Comparison of ENCODE assay signal across 15 mouse cellular contexts in the genomic region with DNA sequence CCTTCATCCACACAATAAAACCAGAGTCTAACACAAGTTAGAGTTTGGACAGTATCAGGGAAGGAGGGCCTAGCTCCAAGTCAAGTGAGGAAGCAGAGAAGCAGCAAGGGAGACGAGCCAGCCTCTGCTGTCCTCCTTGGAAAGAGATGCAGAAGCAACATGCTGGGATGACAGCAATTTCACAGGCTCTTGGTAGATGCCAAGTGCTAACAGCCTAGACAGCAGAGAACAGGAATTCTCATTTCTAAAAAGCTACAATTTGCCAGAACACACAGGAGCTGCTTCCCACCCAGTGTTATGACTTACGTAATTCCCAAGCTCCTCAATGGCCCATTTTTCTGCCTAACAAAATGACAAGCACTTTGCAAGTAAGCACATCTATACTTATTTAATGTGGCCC.
DNase-seq lines count a peak whose midpoint lies in the region; ATAC-seq and TF ChIP-seq lines count a peak whose summit lies in the region.
"Had no signal": no experiment of that assay in that cellular context is flagged by ENCODE, and none has a peak within 500 bp of the region (broad histone marks: within the 10 kb centered on the region; RNA-seq: fewer than 3 reads in every experiment).

No protein-coding gene starts in this region.

- no peak for TF ChIP-seq CTCF in brain, embryonic 14.5 days (IDR thresholded peaks at IDR 0.05; ENCODE audit: borderline replicate concordance, extremely low read depth, insufficient read depth, insufficient read length)

- 80% methylated on average over 2 of the region's 2 CpGs for WGBS in forebrain, embryonic 13.5 days
- 85% methylated on average over 2 of the region's 2 CpGs for WGBS in forebrain, embryonic 10.5 days

- no peak for DNase-seq in forebrain, embryonic 10.5 days (ENCODE audit: extremely low spot score, low spot score)
- DNase-seq in brain, embryonic 14.5 days (ENCODE audit: low read depth) = peak; percentile 40
- peak; percentile 11 to 16 for DNase-seq in cerebellum, postnatal 36 days
- peak; percentile 42 to 53 for DNase-seq in left cerebral cortex, adult 9 months (ENCODE audit: low spot score in 2 of 2)
- no peak for DNase-seq in urinary bladder, postnatal 36 days (ENCODE audit: low spot score in 2 of 2)
- no peak for DNase-seq in thymus, postnatal 10 days (ENCODE audit: low spot score in 2 of 2)
- no peak for DNase-seq in heart, postnatal 36 days
- DNase-seq: adrenal gland, postnatal 36 days; gastrocnemius, postnatal 10 days; kidney, adult 2 months; midbrain, embryonic 14.5 days; thymus, adult 2 months had no signal

- ATAC-seq in forebrain, embryonic 13.5 days = peak; percentile 61; the same call in 1 of the 2 replicates

- no peaks in the 10 kb centered on the region for H3K4me1 ChIP-seq in forebrain, embryonic 13.5 days
- H3K4me1 ChIP-seq in forebrain, embryonic 10.5 days = no peaks in the 10 kb centered on the region
- H3K4me1 ChIP-seq: heart, embryonic 13.5 days; hindbrain, embryonic 15.5 days had no signal

- H3K27ac ChIP-seq in forebrain, embryonic 13.5 days = no peak overlapping the region
- H3K27ac ChIP-seq in forebrain, embryonic 10.5 days = no peak overlapping the region
- H3K27ac ChIP-seq: heart, embryonic 13.5 days; hindbrain, embryonic 15.5 days had no signal

- H3K27me3 ChIP-seq in forebrain, embryonic 13.5 days = no peaks in the 10 kb centered on the region
- no peaks in the 10 kb centered on the region for H3K27me3 ChIP-seq in forebrain, embryonic 10.5 days (ENCODE audit: poor library complexity, severe bottlenecking)
- H3K27me3 ChIP-seq: heart, embryonic 13.5 days; hindbrain, embryonic 15.5 days had no signal

- no peak overlapping the region for H3K9ac ChIP-seq in forebrain, embryonic 13.5 days
- H3K9ac ChIP-seq: heart, embryonic 13.5 days; hindbrain, embryonic 15.5 days had no signal

- TF ChIP-seq POLR2A in brain, embryonic 14.5 days (IDR thresholded peaks at IDR 0.05; ENCODE audit: borderline replicate concordance, extremely low read depth, insufficient read depth, insufficient read length, poor library complexity, severe bottlenecking) = no peak

- no peak overlapping the region for H3K4me2 ChIP-seq in forebrain, embryonic 13.5 days
- H3K4me2 ChIP-seq: heart, embryonic 13.5 days; hindbrain, embryonic 15.5 days had no signal

- no peak overlapping the region for H3K4me3 ChIP-seq in forebrain, embryonic 13.5 days
- H3K4me3 ChIP-seq in forebrain, embryonic 10.5 days = no peak overlapping the region
- H3K4me3 ChIP-seq: heart, embryonic 13.5 days; hindbrain, embryonic 15.5 days had no signal

- H3K36me3 ChIP-seq in forebrain, embryonic 13.5 days (ENCODE audit: poor library complexity, severe bottlenecking) = no peaks in the 10 kb centered on the region
- no peaks in the 10 kb centered on the region for H3K36me3 ChIP-seq in forebrain, embryonic 10.5 days (replicated peaks)
- H3K36me3 ChIP-seq: heart, embryonic 13.5 days; hindbrain, embryonic 15.5 days had no signal

- H3K9me3 ChIP-seq in forebrain, embryonic 13.5 days (replicated peaks) = no peaks in the 10 kb centered on the region
- H3K9me3 ChIP-seq in forebrain, embryonic 10.5 days = no peaks in the 10 kb centered on the region
- H3K9me3 ChIP-seq: heart, embryonic 13.5 days; hindbrain, embryonic 15.5 days had no signal

- intact Hi-C loops in heart, postnatal 36 days (cut with DNase I) = no loop called here

Comparison
In these comparisons a context has a peak if more than half of its experiments do, and no peak if none do; other contexts are left out.
1. DNase-seq: peak in brain, embryonic 14.5 days (single experiment), cerebellum, postnatal 36 days (2 of 2) and left cerebral cortex, adult 9 months (2 of 2); none in forebrain, embryonic 10.5 days (single experiment), urinary bladder, postnatal 36 days (0 of 2), thymus, postnatal 10 days (0 of 2) and heart, postnatal 36 days (0 of 2).